Comparison of ENCODE assay signal across 28 mouse cellular contexts in the genomic region with DNA sequence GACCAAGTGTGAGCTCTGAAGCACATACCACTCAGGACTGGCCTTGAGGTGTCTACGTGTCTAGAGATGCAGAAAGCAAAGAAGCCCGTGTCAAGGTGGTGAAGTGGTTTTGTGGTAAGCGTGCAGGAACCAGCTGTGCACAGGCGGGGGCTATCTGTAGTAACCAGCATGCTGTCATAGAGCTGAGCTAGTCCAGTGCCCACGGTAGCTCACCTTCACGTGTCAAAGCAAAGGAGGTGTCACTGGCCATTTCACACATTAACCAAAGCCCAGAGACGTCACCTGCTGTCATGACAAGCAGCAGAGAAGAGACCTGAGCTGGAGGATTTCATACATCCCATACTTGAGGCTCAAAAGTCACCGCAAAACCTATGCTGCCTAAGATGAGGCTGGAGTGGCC. TPM values are rescaled to one million over a fixed set of nuclear protein-coding genes. Genes with fewer than 3 reads are reported as not detected.
DNase-seq lines count a peak whose midpoint lies in the region; ATAC-seq and TF ChIP-seq lines count a peak whose summit lies in the region.
"Had no signal": no experiment of that assay in that cellular context is flagged by ENCODE, and none has a peak within 500 bp of the region (broad histone marks: within the 10 kb centered on the region; RNA-seq: fewer than 3 reads in every experiment).

No protein-coding gene starts in this region.

- no peaks in the 10 kb centered on the region for H3K9me3 ChIP-seq in midbrain, embryonic 10.5 days (replicated peaks)
- H3K9me3 ChIP-seq in midbrain, embryonic 16.5 days (replicated peaks; ENCODE audit: control insufficient read depth, low read length, poor library complexity, severe bottlenecking): no peaks in the 10 kb centered on the region
- H3K9me3 ChIP-seq in heart, embryonic 11.5 days (replicated peaks; ENCODE audit: control insufficient read depth, low read length): no peaks in the 10 kb centered on the region
- H3K9me3 ChIP-seq: forebrain, embryonic 15.5 days; G1E; heart, embryonic 10.5 days; hindbrain, embryonic 12.5 days; hindbrain, embryonic 15.5 days; intestine, embryonic 15.5 days had no signal

- no peak for TF ChIP-seq POLR2A in testis, adult 2 months (IDR thresholded peaks at IDR 0.05; ENCODE audit: control insufficient read depth, low read depth, low read length)

- H3K4me2 ChIP-seq in midbrain, embryonic 16.5 days (ENCODE audit: low read length): no peak overlapping the region
- no peak overlapping the region for H3K4me2 ChIP-seq in heart, embryonic 11.5 days
- H3K4me2 ChIP-seq: forebrain, embryonic 15.5 days; hindbrain, embryonic 12.5 days; hindbrain, embryonic 15.5 days; intestine, embryonic 15.5 days had no signal

- H3K27ac ChIP-seq in midbrain, embryonic 10.5 days (replicated peaks): 0 out of 2 replicates have a peak overlapping the region, but pooled peaks have one; percentile 56
- H3K27ac ChIP-seq in midbrain, embryonic 16.5 days (ENCODE audit: low read length): no peak overlapping the region; the same call in 1 of the 2 replicates
- H3K27ac ChIP-seq in testis, adult 2 months (ENCODE audit: control insufficient read depth, insufficient read depth, low read depth, low read length): peak overlapping the region; percentile 35; the same call in 1 of the 2 replicates
- no peak overlapping the region for H3K27ac ChIP-seq in heart, embryonic 11.5 days (ENCODE audit: low read depth, low read length)
- H3K27ac ChIP-seq: forebrain, embryonic 15.5 days; hindbrain, embryonic 12.5 days; hindbrain, embryonic 15.5 days; intestine, embryonic 15.5 days had no signal

- H3K36me3 ChIP-seq in midbrain, embryonic 10.5 days: peaks cover 55% of the 10 kb centered on the region
- peaks cover 19% of the 10 kb centered on the region for H3K36me3 ChIP-seq in midbrain, embryonic 16.5 days (ENCODE audit: control insufficient read depth, insufficient read depth, low read length)
- H3K36me3 ChIP-seq in testis, adult 2 months (ENCODE audit: control insufficient read depth, insufficient read depth, low read length): peaks cover 6% of the 10 kb centered on the region
- peaks cover 16% of the 10 kb centered on the region for H3K36me3 ChIP-seq in heart, embryonic 11.5 days (ENCODE audit: control insufficient read depth, insufficient read depth, low read length)

- 81% methylated on average over 8 of the region's 8 CpGs for WGBS in midbrain, embryonic 10.5 days
- 83% methylated on average over 8 of the region's 8 CpGs for WGBS in midbrain, embryonic 16.5 days
- WGBS in heart, embryonic 11.5 days (ENCODE audit: insufficient replicate concordance): 68% methylated on average over 8 of the region's 8 CpGs

- no peak overlapping the region for H3K9ac ChIP-seq in midbrain, embryonic 16.5 days (ENCODE audit: low read depth, low read length)
- no peak overlapping the region for H3K9ac ChIP-seq in heart, embryonic 11.5 days (ENCODE audit: low read depth, low read length)
- H3K9ac ChIP-seq: forebrain, embryonic 15.5 days; hindbrain, embryonic 12.5 days; hindbrain, embryonic 15.5 days; intestine, embryonic 15.5 days had no signal

- no peak for DNase-seq in midbrain, embryonic 10.5 days (ENCODE audit: low spot score)
- DNase-seq in testis, postnatal 14 days (ENCODE audit: low spot score): no peak
- DNase-seq: adrenal gland, postnatal 10 days; adrenal gland, postnatal 36 days; cerebellum, adult 11 months; cerebellum, adult 8-10 months; cerebellum, postnatal 10 days; cerebellum, postnatal 36 days; gastrocnemius, postnatal 25 days; heart, adult 18-20 months had no signal

- H3K27me3 ChIP-seq in midbrain, embryonic 10.5 days (ENCODE audit: low read depth, poor library complexity, severe bottlenecking): peaks cover 9% of the 10 kb centered on the region; the same call in 1 of the 2 replicates
- H3K27me3 ChIP-seq in midbrain, embryonic 16.5 days (ENCODE audit: control insufficient read depth, insufficient read depth, low read depth, low read length): no peaks in the 10 kb centered on the region
- no peaks in the 10 kb centered on the region for H3K27me3 ChIP-seq in testis, adult 2 months (ENCODE audit: control insufficient read depth, insufficient read depth, low read length)
- peaks cover 13% of the 10 kb centered on the region for H3K27me3 ChIP-seq in heart, embryonic 11.5 days (ENCODE audit: control insufficient read depth, insufficient read depth, low read length)
- H3K27me3 ChIP-seq: forebrain, embryonic 15.5 days; hindbrain, embryonic 12.5 days; hindbrain, embryonic 15.5 days; intestine, embryonic 15.5 days; Patski had no signal

- no peak for ATAC-seq in midbrain, embryonic 16.5 days
- 0 out of 2 replicates have a peak, but pooled peaks have one; percentile 10 for ATAC-seq in common myeloid progenitor, adult 5-6 weeks (replicated peaks; ENCODE audit: low read depth, poor library complexity, severe bottlenecking)
- ATAC-seq in cerebellum, adult (ENCODE audit: insufficient number of reproducible peaks, low FRiP score, low TSS enrichment): no peak
- no peak for ATAC-seq in heart, embryonic 11.5 days (replicated peaks; ENCODE audit: insufficient number of reproducible peaks, low FRiP score, low TSS enrichment)
- ATAC-seq: forebrain, embryonic 15.5 days; intestine, embryonic 15.5 days; Patski had no signal

- peaks cover 54% of the 10 kb centered on the region for H3K4me1 ChIP-seq in midbrain, embryonic 10.5 days
- peaks cover 11% of the 10 kb centered on the region for H3K4me1 ChIP-seq in midbrain, embryonic 16.5 days (ENCODE audit: control insufficient read depth, insufficient read depth, low read length)
- H3K4me1 ChIP-seq in testis, adult 2 months (ENCODE audit: control insufficient read depth, insufficient read depth, low read length): no peaks in the 10 kb centered on the region; the same call in 1 of the 2 replicates
- peaks cover 21% of the 10 kb centered on the region for H3K4me1 ChIP-seq in heart, embryonic 11.5 days (ENCODE audit: control insufficient read depth, insufficient read depth, low read length)
- H3K4me1 ChIP-seq: hindbrain, embryonic 15.5 days; intestine, embryonic 15.5 days had no signal

- no peak overlapping the region for H3K4me3 ChIP-seq in midbrain, embryonic 10.5 days
- no peak overlapping the region for H3K4me3 ChIP-seq in midbrain, embryonic 16.5 days (ENCODE audit: low read depth, low read length)
- H3K4me3 ChIP-seq in testis, adult 2 months (ENCODE audit: control insufficient read depth, low read depth, low read length): no peak overlapping the region
- H3K4me3 ChIP-seq in heart, embryonic 11.5 days (ENCODE audit: low read depth, low read length): no peak overlapping the region
- H3K4me3 ChIP-seq: forebrain, embryonic 15.5 days; heart, embryonic 10.5 days; hindbrain, embryonic 12.5 days; hindbrain, embryonic 15.5 days; intestine, embryonic 15.5 days had no signal

- no peak for TF ChIP-seq CTCF in testis, adult 2 months (IDR thresholded peaks at IDR 0.05; ENCODE audit: control insufficient read depth, insufficient read depth, insufficient replicate concordance, low read depth, low read length)

RNA-seq across cellular contexts. Expression of a gene that starts 4.6 kb away (rescaled TPM):
- polyA plus RNA-seq in midbrain, embryonic 10.5 days (2016; fragmentation: Nextera tagmentation; extraction: Ambion mirVana): 0.15 and 1.1 TPM in 2 replicates
- 0.12 TPM in 1 of 2 replicates, not detected in the other for polyA plus RNA-seq in midbrain, embryonic 16.5 days (2015; fragmentation: Nextera tagmentation; extraction: Ambion mirVana)
- polyA plus RNA-seq in testis, adult 2 months (2012; rRNA removed): 1.3 and 1.4 TPM in 2 replicates
- total RNA-seq in common myeloid progenitor, adult 5-6 weeks (2017): not detected in 2 replicates
- not detected in 2 replicates for polyA plus RNA-seq in heart, embryonic 11.5 days (2014; fragmentation: Nextera tagmentation; extraction: Ambion mirVana)
- total RNA-seq: adrenal gland, adult 18-20 months; adrenal gland, postnatal 10 days; gastrocnemius, adult 8-10 months; gastrocnemius, postnatal 25 days; heart, adult 18-20 months; heart, postnatal 25 days; hematopoietic stem cell, adult 5-6 weeks had no signal
- polyA plus RNA-seq: forebrain, embryonic 15.5 days; G1E; heart, embryonic 10.5 days; heart, embryonic 14.5 days; heart, postnatal 0 days; Patski had no signal

RNA-seq across cellular contexts. Expression of a gene that starts 52.4 kb away (rescaled TPM):
- polyA plus RNA-seq in midbrain, embryonic 10.5 days (2016; fragmentation: Nextera tagmentation; extraction: Ambion mirVana): 111 and 112 TPM in 2 replicates
- polyA plus RNA-seq in midbrain, embryonic 16.5 days (2015; fragmentation: Nextera tagmentation; extraction: Ambion mirVana): 51.4 and 61.3 TPM in 2 replicates
- 21.3 and 25.2 TPM in 2 replicates for polyA plus RNA-seq in testis, adult 2 months (2012; rRNA removed)
- 43.7 and 50.4 TPM in 2 replicates for total RNA-seq in common myeloid progenitor, adult 5-6 weeks (2017)
- 63.6 and 80.5 TPM in 2 replicates for polyA plus RNA-seq in heart, embryonic 11.5 days (2014; fragmentation: Nextera tagmentation; extraction: Ambion mirVana)

RNA-seq across cellular contexts. Expression of a gene that starts 59.6 kb away (rescaled TPM):
- 16.3 and 17.0 TPM in 2 replicates for polyA plus RNA-seq in midbrain, embryonic 10.5 days (2016; fragmentation: Nextera tagmentation; extraction: Ambion mirVana)
- 65.7 and 85.9 TPM in 2 replicates for polyA plus RNA-seq in midbrain, embryonic 16.5 days (2015; fragmentation: Nextera tagmentation; extraction: Ambion mirVana)
- 14.8 and 16.0 TPM in 2 replicates for polyA plus RNA-seq in testis, adult 2 months (2012; rRNA removed)
- total RNA-seq in common myeloid progenitor, adult 5-6 weeks (2017): not detected in 2 replicates
- 1.4 and 2.0 TPM in 2 replicates for polyA plus RNA-seq in heart, embryonic 11.5 days (2014; fragmentation: Nextera tagmentation; extraction: Ambion mirVana)
- total RNA-seq: G1E; heart, adult 18-20 months; heart, postnatal 25 days; hematopoietic stem cell, adult 5-6 weeks had no signal
- polyA plus RNA-seq: G1E; heart, postnatal 0 days had no signal

Comparison
In these comparisons a context has a peak if more than half of its experiments do, and no peak if none do; other contexts are left out.
1. H3K27ac ChIP-seq: peak in midbrain, embryonic 10.5 days (single experiment) and testis, adult 2 months (single experiment); none in midbrain, embryonic 16.5 days (single experiment) and heart, embryonic 11.5 days (single experiment).